Comparison of ENCODE assay signal across 8 mouse cellular contexts in the genomic region with DNA sequence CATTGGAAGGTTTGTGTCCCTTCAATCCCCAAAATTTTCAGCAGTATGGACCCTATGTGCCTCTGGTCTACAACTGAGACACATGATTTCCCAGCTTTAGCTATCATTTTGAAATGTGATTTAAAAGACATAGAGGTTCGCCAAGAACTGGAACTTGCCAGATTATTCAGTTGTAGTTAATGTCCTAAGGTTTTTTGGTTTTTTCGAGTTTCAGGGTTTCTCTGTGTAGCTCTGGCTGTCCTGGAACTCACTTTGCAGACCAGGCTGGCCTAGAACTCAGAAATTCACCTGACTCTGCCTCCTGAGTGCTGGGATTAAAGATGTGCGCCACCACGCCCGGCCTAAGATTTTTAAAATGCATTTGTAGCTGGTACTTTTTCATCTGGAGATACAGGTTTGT. TPM values are rescaled to one million over a fixed set of nuclear protein-coding genes. Genes with fewer than 3 reads are reported as not detected.
DNase-seq lines count a peak whose midpoint lies in the region; ATAC-seq and TF ChIP-seq lines count a peak whose summit lies in the region.

No protein-coding gene starts in this region.

- H3K4me1 ChIP-seq in heart, embryonic 10.5 days: peaks cover 22% of the 10 kb centered on the region
- H3K4me1 ChIP-seq in forebrain, embryonic 14.5 days (ENCODE audit: control insufficient read depth, insufficient read depth, low read length): peaks cover 26% of the 10 kb centered on the region
- peaks cover 51% of the 10 kb centered on the region for H3K4me1 ChIP-seq in liver, embryonic 15.5 days (replicated peaks)

- peaks cover 44% of the 10 kb centered on the region for H3K79me2 ChIP-seq in C2C12 (ENCODE audit: control insufficient read depth, insufficient read depth)

- no peak for ATAC-seq in forebrain, embryonic 14.5 days
- ATAC-seq in liver, embryonic 15.5 days (ENCODE audit: insufficient read depth): no peak

- no peak overlapping the region for H3ac ChIP-seq in C2C12 (ENCODE audit: control insufficient read depth, insufficient read length, low read depth)

- no peaks in the 10 kb centered on the region for H3K27me3 ChIP-seq in heart, embryonic 10.5 days (ENCODE audit: insufficient read depth, poor library complexity, severe bottlenecking)
- no peaks in the 10 kb centered on the region for H3K27me3 ChIP-seq in C2C12 (ENCODE audit: control insufficient read depth, insufficient read depth, insufficient read length)
- H3K27me3 ChIP-seq in forebrain, embryonic 14.5 days (replicated peaks; ENCODE audit: control insufficient read depth, insufficient read depth, low read length): no peaks in the 10 kb centered on the region
- H3K27me3 ChIP-seq in liver, embryonic 15.5 days: no peaks in the 10 kb centered on the region

- H3K9me3 ChIP-seq in heart, embryonic 10.5 days: no peaks in the 10 kb centered on the region
- H3K9me3 ChIP-seq in forebrain, embryonic 14.5 days (replicated peaks; ENCODE audit: control insufficient read depth, low read length): no peaks in the 10 kb centered on the region
- no peaks in the 10 kb centered on the region for H3K9me3 ChIP-seq in liver, embryonic 15.5 days (replicated peaks)

- H3K27ac ChIP-seq in heart, embryonic 10.5 days: no peak overlapping the region
- no peak overlapping the region for H3K27ac ChIP-seq in forebrain, embryonic 14.5 days (ENCODE audit: low read depth, low read length)
- H3K27ac ChIP-seq in liver, embryonic 15.5 days (replicated peaks): peak overlapping the region; percentile 34; the same call in 1 of the 2 replicates

- no peak for DNase-seq in heart, embryonic 10.5 days (ENCODE audit: low spot score)
- no peak for DNase-seq in heart, adult 18-20 months
- no peak for DNase-seq in forebrain, embryonic 14.5 days (ENCODE audit: low spot score)
- no peak for DNase-seq in urinary bladder, postnatal 14 days (ENCODE audit: low spot score)
- DNase-seq in frontal cortex, postnatal 25 days (ENCODE audit: low spot score in 2 of 2): no peak
- no peak for DNase-seq in thymus, postnatal 0 days (ENCODE audit: low spot score)

- H3K4me3 ChIP-seq in heart, embryonic 10.5 days: peak overlapping the region; percentile 59
- peak overlapping the region; percentile 47 for H3K4me3 ChIP-seq in C2C12 (ENCODE audit: insufficient read depth, poor library complexity, severe bottlenecking)
- H3K4me3 ChIP-seq in forebrain, embryonic 14.5 days (ENCODE audit: low read depth, low read length): peak overlapping the region; percentile 50
- peak overlapping the region; percentile 59 for H3K4me3 ChIP-seq in liver, embryonic 15.5 days (replicated peaks)

- H3K79me3 ChIP-seq in C2C12 (ENCODE audit: low read depth): peaks cover 27% of the 10 kb centered on the region

- peak overlapping the region; percentile 89 for H3K4me2 ChIP-seq in forebrain, embryonic 14.5 days (ENCODE audit: low read length)
- peak overlapping the region; percentile 72 for H3K4me2 ChIP-seq in liver, embryonic 15.5 days

- no peak for TF ChIP-seq CTCF in C2C12 (IDR thresholded peaks at IDR 0.05; ENCODE audit: control insufficient read depth, insufficient read depth, insufficient read length)

- H3K36me3 ChIP-seq in heart, embryonic 10.5 days: peaks cover 26% of the 10 kb centered on the region
- H3K36me3 ChIP-seq in C2C12 (ENCODE audit: control insufficient read depth, insufficient read depth): peaks cover 27% of the 10 kb centered on the region
- peaks cover 31% of the 10 kb centered on the region for H3K36me3 ChIP-seq in forebrain, embryonic 14.5 days (ENCODE audit: control insufficient read depth, insufficient read depth, low read length)
- H3K36me3 ChIP-seq in liver, embryonic 15.5 days (replicated peaks): peaks cover 30% of the 10 kb centered on the region

- peak overlapping the region; percentile 50 for H3K9ac ChIP-seq in forebrain, embryonic 14.5 days (ENCODE audit: low read length)
- peak overlapping the region; percentile 25 for H3K9ac ChIP-seq in liver, embryonic 15.5 days

- WGBS in heart, embryonic 10.5 days: 82% methylated on average over 5 of the region's 5 CpGs
- WGBS in forebrain, embryonic 14.5 days: 86% methylated on average over 5 of the region's 5 CpGs
- WGBS in liver, embryonic 15.5 days (ENCODE audit: insufficient replicate concordance): 78% methylated on average over 5 of the region's 5 CpGs

TF ChIP-seq in C2C12, 6 proteins besides CTCF, POLR2A, EP300 and RAD21:
- TF ChIP-seq MYOG (IDR thresholded peaks at IDR 0.05; ENCODE audit: control insufficient read depth, extremely low read depth, insufficient read length): no peak
- TF ChIP-seq MYOD1 (IDR thresholded peaks at IDR 0.05; ENCODE audit: control insufficient read depth, insufficient read length, low read depth): no peak

RNA-seq across cellular contexts. Expression of a gene that starts 2.7 kb away (rescaled TPM):
- 2,741 and 3,131 TPM in 2 replicates for polyA plus RNA-seq in heart, embryonic 10.5 days (2016; fragmentation: Nextera tagmentation; extraction: Ambion mirVana)
- total RNA-seq in heart, adult 18-20 months (2021): 100 to 1,000 TPM; 599 to 655 TPM
- 1,633 TPM for polyA plus RNA-seq in C2C12 (2012; fragmentation: generic; extraction: Trizol)
- 5,294 and 5,616 TPM in 2 replicates for polyA plus RNA-seq in forebrain, embryonic 14.5 days (2014; fragmentation: Nextera tagmentation; extraction: Ambion mirVana)
- 1,540 and 1,587 TPM in 2 replicates for polyA plus RNA-seq in liver, embryonic 15.5 days (2015; fragmentation: Nextera tagmentation; extraction: Ambion mirVana)
- 3,204 and 3,318 TPM in 2 replicates for polyA plus RNA-seq in thymus, postnatal 0 days (2015; fragmentation: Nextera tagmentation; extraction: Ambion mirVana)

RNA-seq across cellular contexts. Expression of a gene that starts 14.6 kb away (rescaled TPM):
- 11.6 and 15.0 TPM in 2 replicates for polyA plus RNA-seq in heart, embryonic 10.5 days (2016; fragmentation: Nextera tagmentation; extraction: Ambion mirVana)
- 10 to 100 TPM; 19.5 to 25.5 TPM for total RNA-seq in heart, adult 18-20 months (2021)
- polyA plus RNA-seq in C2C12 (2012; fragmentation: generic; extraction: Trizol): 21.6 TPM
- 99.4 and 112 TPM in 2 replicates for polyA plus RNA-seq in forebrain, embryonic 14.5 days (2014; fragmentation: Nextera tagmentation; extraction: Ambion mirVana)
- 14.4 and 15.7 TPM in 2 replicates for polyA plus RNA-seq in liver, embryonic 15.5 days (2015; fragmentation: Nextera tagmentation; extraction: Ambion mirVana)
- polyA plus RNA-seq in thymus, postnatal 0 days (2015; fragmentation: Nextera tagmentation; extraction: Ambion mirVana): 20.8 and 21.2 TPM in 2 replicates

RNA-seq across cellular contexts. Expression of a gene that starts 20.7 kb away (rescaled TPM):
- 4.2 and 5.9 TPM in 2 replicates for polyA plus RNA-seq in heart, embryonic 10.5 days (2016; fragmentation: Nextera tagmentation; extraction: Ambion mirVana)
- 1 to 10 TPM; 3.0 TPM for total RNA-seq in heart, adult 18-20 months (2021)
- 12.8 TPM for polyA plus RNA-seq in C2C12 (2012; fragmentation: generic; extraction: Trizol)
- 13.2 and 17.0 TPM in 2 replicates for polyA plus RNA-seq in forebrain, embryonic 14.5 days (2014; fragmentation: Nextera tagmentation; extraction: Ambion mirVana)
- polyA plus RNA-seq in liver, embryonic 15.5 days (2015; fragmentation: Nextera tagmentation; extraction: Ambion mirVana): 5.5 and 6.3 TPM in 2 replicates
- polyA plus RNA-seq in thymus, postnatal 0 days (2015; fragmentation: Nextera tagmentation; extraction: Ambion mirVana): 48.1 and 51.6 TPM in 2 replicates
